Mouse (Mus musculus) bone marrow, adult 2 months (tissue): Measurements from ENCODE around the gene Tenm4.

Experiments used
- CTCF ChIP-seq: fragments of 200-500 bp; IDR thresholded peaks from 2 replicates; pipeline ENCODE4 v1.5.1; 2011; ENCODE audit warnings: low read length, control low read depth; ENCODE audit not compliant: control insufficient read depth, insufficient read depth
- POLR2A ChIP-seq: fragments of 200-500 bp; IDR thresholded peaks from 2 replicates; pipeline ENCODE4 v1.6.1; 2011; ENCODE audit warnings: low read depth, mild to moderate bottlenecking, control low read depth, low read length, borderline replicate concordance; ENCODE audit not compliant: control insufficient read depth

GRCm38 (mm10) chr7:96657101-96657830, 486.2 kb downstream of the Tenm4 start:
- TF ChIP-seq CTCF (no peak), POLR2A (no peak)
